Mouse (Mus musculus) embryonic facial prominence, embryonic 10.5 days (tissue): ENCODE results near the gene Vwa3b. TPM values are rescaled to one million over a fixed set of nuclear protein-coding genes. Genes with fewer than 3 reads are reported as not detected.

Experiments
- DNase-seq: peaks from one replicate; pipeline ENCODE4 v3.0.0-alpha.2; 2017; ENCODE audit warnings: low spot score
- H3K27ac ChIP-seq: fragments of 300-500 bp; sonication (generic); replicated peaks from 2 replicates; pipeline ENCODE4 v1.5.1; 2016; ENCODE audit warnings: mild to moderate bottlenecking
- H3K27me3 ChIP-seq: fragments of 300-500 bp; sonication (generic); replicated peaks from 2 replicates; pipeline ENCODE4 v1.6.1; 2016; ENCODE audit warnings: low read depth, mild to moderate bottlenecking; ENCODE audit not compliant: poor library complexity, severe bottlenecking
- H3K36me3 ChIP-seq: fragments of 300-500 bp; sonication (generic); replicated peaks from 2 replicates; pipeline ENCODE4 v1.6.1; 2016; ENCODE audit warnings: mild to moderate bottlenecking, moderate library complexity
- H3K4me1 ChIP-seq: fragments of 300-500 bp; sonication (generic); 2 replicates; pipeline ENCODE4 v1.6.1; 2016
- H3K4me3 ChIP-seq: fragments of 300-500 bp; sonication (generic); 2 replicates; pipeline ENCODE4 v1.5.1; 2016; ENCODE audit warnings: mild to moderate bottlenecking, moderate library complexity
- H3K9me3 ChIP-seq: fragments of 300-500 bp; sonication (generic); 2 replicates; pipeline ENCODE4 v1.6.1; 2016; ENCODE audit warnings: mild to moderate bottlenecking
- WGBS: fragments of 180-500 bp; shearing (Covaris S2); methylation state at CpG from one replicate; pipeline ENCODE4 v1.1.7; 2016; 5-methylcytosine and 5-hydroxymethylcytosine counted together
- polyA plus RNA-seq: library from polyadenylated mRNA; unstranded; fragments of >200 nt; fragmentation: Nextera tagmentation; extraction: Ambion mirVana; gene quantifications from 2 replicates; pipeline ENCODE4 v1.2.1, GENCODE M21; 2016

Gene Vwa3b
- polyA plus RNA-seq, 1 experiment from 2014 or later: 0.42 TPM

DNA sequence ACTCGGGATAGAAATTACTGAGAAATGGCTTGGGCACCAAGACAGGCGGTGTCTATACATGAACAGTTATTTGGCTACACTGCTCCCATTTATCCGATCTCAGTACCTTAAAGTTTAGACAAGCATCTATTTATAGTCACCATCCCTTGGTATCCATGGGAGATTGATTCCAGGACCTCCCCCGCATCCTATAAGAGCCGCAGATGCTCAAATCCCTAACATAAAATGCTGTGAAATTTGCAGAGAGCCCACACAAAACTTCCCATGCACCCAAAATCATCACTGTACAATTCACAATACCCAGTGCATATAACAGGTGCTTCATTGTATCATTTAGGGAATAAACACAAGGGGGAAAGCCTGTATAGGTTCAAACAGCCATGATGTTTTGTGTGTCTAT, 89.5 kb downstream of the Vwa3b start:
- DNase-seq: no peak
- WGBS: 84% methylated on average over 5 of the region's 5 CpGs
- Histone ChIP-seq H3K9me3 (no peaks in the 10 kb centered on the region), H3K4me1 (peaks cover 20% of the 10 kb centered on the region), H3K4me3 (no peak overlapping the region), H3K27ac (no peak overlapping the region), H3K36me3 (no peaks in the 10 kb centered on the region), H3K27me3 (no peaks in the 10 kb centered on the region)

- Histone ChIP-seq H3K27ac (no peak overlapping the region), H3K9me3 (no peaks in the 10 kb centered on the region), H3K4me1 (peaks cover 19% of the 10 kb centered on the region), H3K4me3 (no peak overlapping the region), H3K27me3 (no peaks in the 10 kb centered on the region), H3K36me3 (no peaks in the 10 kb centered on the region)
- WGBS: 86% methylated on average over 9 of the region's 9 CpGs
- no peak for DNase-seq
These were observed 90.2 kb downstream of the Vwa3b start for GRCm38 (mm10) chr1:37116574-37116973.

DNA sequence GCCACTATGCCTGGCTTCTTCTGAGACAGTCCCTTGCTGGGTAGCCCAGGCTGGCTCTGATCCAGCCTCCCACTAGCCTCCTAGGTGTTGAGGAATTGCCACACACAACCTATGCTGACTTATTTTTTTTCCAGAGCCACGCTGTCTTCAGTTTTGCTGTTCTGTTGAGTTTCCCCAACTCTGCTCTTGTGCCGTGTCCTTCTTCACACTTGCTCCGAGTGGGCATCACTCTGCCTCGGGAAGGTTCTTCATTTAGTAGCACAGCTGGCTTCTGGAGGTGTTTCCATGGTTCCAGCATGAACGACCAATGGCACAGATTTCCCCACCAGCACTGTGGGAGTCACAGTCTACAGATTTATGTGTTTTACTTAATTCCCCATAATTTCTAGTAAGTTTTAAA, 91.6 kb downstream of the Vwa3b start:
- no peak overlapping the region for H3K4me3 ChIP-seq
- DNase-seq: no peak
- no peaks in the 10 kb centered on the region for H3K9me3 ChIP-seq
- H3K4me1 ChIP-seq: peaks cover 21% of the 10 kb centered on the region
- WGBS: 91% methylated on average over 5 of the region's 5 CpGs
- no peaks in the 10 kb centered on the region for H3K27me3 ChIP-seq
- H3K36me3 ChIP-seq: no peaks in the 10 kb centered on the region
- H3K27ac ChIP-seq: no peak overlapping the region

GRCm38 (mm10) chr1:37122306-37122705, 95.9 kb downstream of the Vwa3b start:
- no peaks in the 10 kb centered on the region for H3K36me3 ChIP-seq
- H3K4me3 ChIP-seq: no peak overlapping the region
- WGBS: 45% methylated on average over 4 of the region's 4 CpGs
- peaks cover 44% of the 10 kb centered on the region for H3K4me1 ChIP-seq
- DNase-seq: peak; percentile 71
- H3K27ac ChIP-seq: peak overlapping the region; percentile 42
- H3K9me3 ChIP-seq: no peaks in the 10 kb centered on the region
- H3K27me3 ChIP-seq: no peaks in the 10 kb centered on the region

- Histone ChIP-seq H3K27me3 (no peaks in the 10 kb centered on the region), H3K36me3 (no peaks in the 10 kb centered on the region), H3K27ac (no peak overlapping the region; the same call in 1 of the 2 replicates), H3K4me3 (no peak overlapping the region), H3K9me3 (no peaks in the 10 kb centered on the region), H3K4me1 (peaks cover 44% of the 10 kb centered on the region)
- no peak for DNase-seq
- WGBS: 58% methylated on average over 3 of the region's 3 CpGs
These were observed 96.4 kb downstream of the Vwa3b start for GRCm38 (mm10) chr1:37122798-37123197.

DNA sequence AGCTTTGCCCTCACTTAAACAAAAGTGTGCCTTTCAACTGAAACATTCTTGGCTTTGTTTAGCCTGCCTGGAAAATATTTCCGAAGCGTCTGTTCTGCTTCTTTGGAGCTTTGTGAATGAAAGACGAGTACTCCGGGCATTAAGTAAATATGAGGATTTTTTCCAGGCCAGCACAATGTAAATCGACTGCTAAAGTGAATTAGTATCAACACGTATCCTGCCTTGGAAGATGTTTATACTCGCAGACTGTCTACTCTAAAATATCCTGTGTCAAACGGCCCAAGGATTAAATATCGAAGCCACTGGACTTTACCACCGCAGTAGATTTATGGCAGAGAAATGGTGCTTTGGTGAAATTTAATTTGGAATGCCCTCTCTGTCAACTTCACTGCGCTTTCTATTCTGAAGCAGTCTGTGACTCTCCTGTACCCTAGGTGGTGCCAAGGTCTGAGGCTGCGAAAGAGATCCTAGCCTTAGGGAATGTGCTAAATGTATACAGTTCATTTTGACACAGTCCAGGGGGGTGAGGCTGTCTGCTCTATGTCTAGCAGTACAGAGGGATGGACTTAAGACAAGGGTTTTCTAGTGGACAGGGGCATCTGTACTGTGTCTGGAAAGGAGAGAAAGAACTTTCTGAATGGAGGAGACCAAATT, 98.4 kb downstream of the Vwa3b start:
- DNase-seq: peak; percentile 44
- 65% methylated on average over 12 of the region's 12 CpGs for WGBS
- Histone ChIP-seq H3K27me3 (no peaks in the 10 kb centered on the region), H3K9me3 (no peaks in the 10 kb centered on the region), H3K4me3 (no peak overlapping the region), H3K27ac (peak overlapping the region; percentile 51; the same call in 1 of the 2 replicates), H3K4me1 (peaks cover 44% of the 10 kb centered on the region), H3K36me3 (no peaks in the 10 kb centered on the region)

- no peaks in the 10 kb centered on the region; the same call in 1 of the 2 replicates for H3K36me3 ChIP-seq
- H3K27ac ChIP-seq: no peak overlapping the region
- H3K27me3 ChIP-seq: no peaks in the 10 kb centered on the region
- H3K4me1 ChIP-seq: peaks cover 15% of the 10 kb centered on the region
- DNase-seq: no peak
- no peaks in the 10 kb centered on the region for H3K9me3 ChIP-seq
- 84% methylated on average over 8 of the region's 8 CpGs for WGBS
- H3K4me3 ChIP-seq: no peak overlapping the region
These were observed 103.7 kb downstream of the Vwa3b start for GRCm38 (mm10) chr1:37130012-37130570.

DNA sequence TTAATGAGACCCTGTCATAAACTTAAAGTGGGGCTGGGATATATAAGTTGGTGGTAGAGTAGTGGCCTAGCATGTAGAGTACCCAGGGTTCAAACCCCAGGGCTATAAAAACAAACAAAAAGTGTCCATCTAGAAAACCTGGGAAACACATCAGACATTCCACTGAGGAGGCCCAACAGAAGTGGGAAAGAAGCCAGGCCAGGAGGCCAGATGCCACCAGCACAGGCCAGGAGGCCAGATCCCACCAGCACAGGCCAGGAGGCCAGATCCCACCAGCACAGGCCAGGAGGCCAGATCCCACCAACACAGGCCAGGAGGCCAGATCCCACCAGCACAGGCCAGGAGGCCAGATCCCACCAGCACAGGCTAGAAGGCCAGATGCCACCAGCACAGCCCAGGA, 104.8 kb downstream of the Vwa3b start:
- no peak for DNase-seq
- H3K4me3 ChIP-seq: no peak overlapping the region
- H3K27me3 ChIP-seq: no peaks in the 10 kb centered on the region
- no peaks in the 10 kb centered on the region for H3K9me3 ChIP-seq
- H3K4me1 ChIP-seq: peaks cover 5% of the 10 kb centered on the region; the same call in 1 of the 2 replicates
- H3K36me3 ChIP-seq: no peaks in the 10 kb centered on the region; the same call in 1 of the 2 replicates
- no peak overlapping the region for H3K27ac ChIP-seq

DNA sequence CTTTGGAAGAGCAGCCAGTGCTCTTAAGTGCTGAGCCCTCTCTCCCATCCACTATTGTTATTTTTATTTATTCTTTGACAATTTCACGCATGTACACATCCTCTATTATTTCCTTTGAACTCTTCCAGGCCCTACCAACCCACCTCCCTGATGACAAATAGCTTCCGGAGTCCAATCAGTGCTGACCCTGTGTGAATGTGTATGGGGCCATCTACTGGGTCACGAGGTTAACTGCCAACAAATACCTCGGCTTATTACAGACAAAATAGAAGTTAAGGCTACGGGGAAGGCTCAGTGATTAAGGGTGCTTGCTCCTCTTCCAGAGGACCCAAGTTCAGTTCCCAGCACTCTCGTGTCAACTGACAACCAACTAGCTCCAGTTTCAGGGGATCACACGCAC, 106.0 kb downstream of the Vwa3b start:
- no peak for DNase-seq
- WGBS: 63% methylated on average over 7 of the region's 7 CpGs
- H3K27me3 ChIP-seq: no peaks in the 10 kb centered on the region
- peaks cover 5% of the 10 kb centered on the region; the same call in 1 of the 2 replicates for H3K4me1 ChIP-seq
- no peak overlapping the region for H3K27ac ChIP-seq
- H3K9me3 ChIP-seq: no peaks in the 10 kb centered on the region
- no peak overlapping the region for H3K4me3 ChIP-seq
- no peaks in the 10 kb centered on the region; the same call in 1 of the 2 replicates for H3K36me3 ChIP-seq

DNA sequence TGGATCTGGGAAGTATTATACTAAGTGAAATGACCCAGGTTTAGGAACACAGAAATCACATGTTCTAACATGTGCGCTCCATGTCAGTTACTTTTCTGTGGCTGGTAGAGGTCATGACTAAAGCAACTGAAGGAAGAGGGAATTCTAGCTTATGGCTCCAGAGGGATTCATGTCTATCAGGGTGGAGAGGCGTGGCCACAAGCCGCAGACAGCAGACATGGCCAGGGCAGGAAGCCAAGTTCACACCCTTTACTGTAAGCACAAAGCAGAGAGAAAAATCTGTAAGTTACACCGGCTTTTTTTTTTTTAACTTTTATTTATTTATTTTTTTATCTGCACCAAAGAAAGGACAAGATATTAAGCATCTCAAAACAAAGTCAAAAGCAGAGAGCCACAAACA, 119.6 kb downstream of the Vwa3b start:
- Histone ChIP-seq H3K27me3 (no peaks in the 10 kb centered on the region), H3K9me3 (no peaks in the 10 kb centered on the region), H3K4me3 (no peak overlapping the region), H3K27ac (no peak overlapping the region), H3K4me1 (no peaks in the 10 kb centered on the region), H3K36me3 (no peaks in the 10 kb centered on the region)
- WGBS: 86% methylated on average over 4 of the region's 4 CpGs
- DNase-seq: no peak

- H3K36me3 ChIP-seq: no peaks in the 10 kb centered on the region
- H3K4me1 ChIP-seq: no peaks in the 10 kb centered on the region
- no peak overlapping the region for H3K27ac ChIP-seq
- no peak overlapping the region for H3K4me3 ChIP-seq
- WGBS: 91% methylated on average over 7 of the region's 7 CpGs
- H3K9me3 ChIP-seq: no peaks in the 10 kb centered on the region
- no peaks in the 10 kb centered on the region for H3K27me3 ChIP-seq
- DNase-seq: no peak
These were observed 123.5 kb downstream of the Vwa3b start for GRCm38 (mm10) chr1:37149866-37150265.

GRCm38 (mm10) chr1:37151896-37152295, 125.5 kb downstream of the Vwa3b start:
- H3K27ac ChIP-seq: no peak overlapping the region
- H3K36me3 ChIP-seq: no peaks in the 10 kb centered on the region
- no peaks in the 10 kb centered on the region for H3K27me3 ChIP-seq
- DNase-seq: no peak
- no peak overlapping the region for H3K4me3 ChIP-seq
- 93% methylated on average over 9 of the region's 9 CpGs for WGBS
- H3K4me1 ChIP-seq: no peaks in the 10 kb centered on the region
- H3K9me3 ChIP-seq: no peaks in the 10 kb centered on the region

GRCm38 (mm10) chr1:37166066-37166465, 139.7 kb downstream of the Vwa3b start:
- 71% methylated on average over 6 of the region's 6 CpGs for WGBS
- H3K36me3 ChIP-seq: no peaks in the 10 kb centered on the region
- no peak for DNase-seq
- H3K4me1 ChIP-seq: no peaks in the 10 kb centered on the region
- H3K4me3 ChIP-seq: no peak overlapping the region
- no peaks in the 10 kb centered on the region; the same call in 1 of the 2 replicates for H3K9me3 ChIP-seq
- H3K27me3 ChIP-seq: no peaks in the 10 kb centered on the region
- H3K27ac ChIP-seq: no peak overlapping the region
